Mouse (Mus musculus) kidney, embryonic 16.5 days (tissue): ENCODE results near the gene Gm20388. TPM values are rescaled to one million over a fixed set of nuclear protein-coding genes. Genes with fewer than 3 reads are reported as not detected.

Experiments
- ATAC-seq: fragments of 200-750 bp; cut with Nextera tagmentation; 2 replicates; pipeline ENCODE4 v1.8.0; 2017; ENCODE audit warnings: moderate TSS enrichment; ENCODE audit not compliant: low FRiP score, low TSS enrichment
- H3K27ac ChIP-seq: fragments of 300-500 bp; sonication (generic); 2 replicates; pipeline ENCODE4 v1.5.1; 2014; ENCODE audit warnings: low read length
- H3K27me3 ChIP-seq: fragments of 300-500 bp; sonication (generic); 2 replicates; pipeline ENCODE4 v1.6.1; 2014; ENCODE audit warnings: low read length, control low read depth, mixed read lengths; ENCODE audit not compliant: insufficient read depth
- H3K36me3 ChIP-seq: fragments of 300-500 bp; sonication (generic); 2 replicates; pipeline ENCODE4 v1.6.1; 2014; ENCODE audit warnings: low read length, control low read depth, mixed read lengths; ENCODE audit not compliant: insufficient read depth
- H3K4me1 ChIP-seq: fragments of 300-500 bp; sonication (generic); 2 replicates; pipeline ENCODE4 v1.6.1; 2014; ENCODE audit warnings: low read length, control low read depth, mixed read lengths; ENCODE audit not compliant: insufficient read depth
- H3K4me2 ChIP-seq: fragments of 300-500 bp; sonication (generic); replicated peaks from 2 replicates; pipeline ENCODE4 v1.6.1; 2014; ENCODE audit warnings: low read depth, low read length
- H3K4me3 ChIP-seq: fragments of 300-500 bp; sonication (generic); 2 replicates; pipeline ENCODE4 v1.5.1; 2014; ENCODE audit warnings: mild to moderate bottlenecking, low read length
- H3K9ac ChIP-seq: fragments of 300-500 bp; sonication (generic); replicated peaks from 2 replicates; pipeline ENCODE4 v1.6.1; 2014; ENCODE audit warnings: low read length
- H3K9me3 ChIP-seq: fragments of 300-500 bp; sonication (generic); 2 replicates; pipeline ENCODE4 v1.6.1; 2016; ENCODE audit warnings: low read length, control low read depth
- WGBS: fragments of 180-500 bp; shearing (Covaris S2); extraction: QIAGEN DNeasy Blood & Tissue Kit; methylation state at CpG from one replicate; pipeline ENCODE4 v1.1.7; 2014; 5-methylcytosine and 5-hydroxymethylcytosine counted together
- polyA plus RNA-seq: library from polyadenylated mRNA; unstranded; fragments of >200 nt; fragmentation: Nextera tagmentation; extraction: Ambion mirVana; gene quantifications from 2 replicates; pipeline ENCODE4 v1.2.1, GENCODE M21; 2015

The Gm20388 gene
- polyA plus RNA-seq, 1 experiment from 2014 or later, result 7.7 TPM

GRCm38 (mm10) chr8:123233760-123234159 lies 3323.1 kb downstream of the Gm20388 start:
- no peak overlapping the region for H3K9ac ChIP-seq
- no peak overlapping the region for H3K27ac ChIP-seq
- 74% methylated on average over 11 of the region's 11 CpGs for WGBS
- H3K36me3 ChIP-seq, result 0 out of 2 replicates have a peak, but pooled peaks cover 4% of the 10 kb centered on the region
- H3K27me3 ChIP-seq, result peaks cover 6% of the 10 kb centered on the region; the same call in 1 of the 2 replicates
- no peak overlapping the region for H3K4me3 ChIP-seq
- no peaks in the 10 kb centered on the region for H3K9me3 ChIP-seq
- H3K4me1 ChIP-seq, result peaks cover 13% of the 10 kb centered on the region
- no peak for ATAC-seq
- no peak overlapping the region for H3K4me2 ChIP-seq

DNA sequence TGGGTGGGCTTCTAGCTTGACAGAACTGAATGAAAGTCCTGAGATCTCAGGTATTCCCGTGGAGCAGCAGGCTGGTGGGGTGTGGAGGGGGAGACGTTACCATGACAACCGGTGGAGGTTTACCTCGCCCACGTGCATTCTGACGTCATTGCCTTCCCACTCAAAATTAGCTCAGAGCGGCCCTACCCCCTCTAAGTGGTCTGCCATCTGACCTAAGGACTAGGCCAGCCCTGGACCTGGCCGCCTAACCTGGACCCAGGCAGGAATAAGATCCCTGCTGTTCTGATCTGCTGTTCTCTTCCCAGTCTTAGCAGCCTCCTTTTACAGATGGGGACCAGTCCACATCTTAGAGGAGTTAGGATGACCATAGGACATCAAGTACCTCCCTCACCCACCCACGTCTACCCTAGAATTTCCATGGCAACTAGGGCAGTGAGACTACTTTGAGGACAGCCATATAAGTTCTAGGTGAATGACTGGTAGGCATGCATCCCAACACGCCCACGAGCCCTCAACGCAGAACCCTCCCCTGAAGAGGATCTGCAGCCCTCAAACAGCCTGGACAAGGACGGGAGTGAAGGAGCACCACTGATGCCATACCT lies 3324.4 kb downstream of the Gm20388 start:
- no peak overlapping the region for H3K27ac ChIP-seq
- H3K4me3 ChIP-seq, result peak overlapping the region; percentile 69
- peak overlapping the region; percentile 70 for H3K9ac ChIP-seq
- no peaks in the 10 kb centered on the region for H3K36me3 ChIP-seq
- H3K9me3 ChIP-seq, result no peaks in the 10 kb centered on the region
- H3K4me1 ChIP-seq, result peaks cover 13% of the 10 kb centered on the region
- ATAC-seq, result no peak
- H3K4me2 ChIP-seq, result peak overlapping the region; percentile 86
- peaks cover 6% of the 10 kb centered on the region; the same call in 1 of the 2 replicates for H3K27me3 ChIP-seq
- 22% methylated on average over 13 of the region's 13 CpGs for WGBS

DNA sequence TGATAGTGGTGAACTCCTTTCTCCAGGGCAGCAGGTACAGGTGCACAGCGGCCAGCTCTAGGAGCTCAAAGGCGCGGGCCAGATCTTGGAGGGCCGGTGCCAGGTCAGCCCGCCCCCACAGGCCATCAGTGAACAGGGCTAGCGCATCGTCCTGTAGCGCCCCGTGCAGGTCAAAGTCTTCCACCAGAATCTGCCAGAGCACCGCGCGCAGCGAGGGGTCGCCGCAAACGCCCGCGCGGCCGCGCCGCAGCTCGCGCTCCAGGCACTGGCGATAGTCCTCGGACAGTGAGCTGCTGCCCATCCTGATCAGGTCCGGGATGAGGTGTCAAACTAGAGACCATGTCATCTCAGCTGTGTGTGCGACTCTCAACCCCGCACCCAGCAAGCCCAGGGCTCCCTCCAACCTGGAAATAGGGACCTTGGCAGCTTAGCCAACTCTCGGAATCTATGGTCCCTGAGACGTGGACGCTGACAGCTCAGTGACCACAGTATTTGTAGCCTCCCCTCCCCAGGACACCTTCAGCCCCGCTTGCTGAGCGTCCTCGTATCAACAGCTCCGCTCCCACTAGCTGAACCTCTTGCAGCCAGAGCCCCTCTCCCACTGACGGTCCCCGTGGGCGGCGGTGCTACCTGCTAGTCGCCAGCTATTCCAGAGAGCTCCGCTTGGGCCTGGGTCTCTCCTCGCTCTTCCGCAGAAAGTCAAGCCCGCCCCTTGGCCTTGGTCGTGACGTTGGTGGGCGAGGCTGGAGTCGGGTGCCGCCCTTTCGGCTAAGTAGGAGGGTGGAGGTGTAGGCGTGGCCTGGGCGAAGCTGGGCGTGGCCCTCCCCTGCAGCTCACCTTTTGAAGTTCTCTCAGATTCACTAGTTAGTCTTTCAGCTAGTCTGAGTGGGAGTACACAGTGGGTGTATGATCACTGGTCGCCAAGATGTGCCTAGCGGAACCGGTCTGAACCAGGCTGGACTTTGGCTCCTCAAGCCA lies 3325.2 kb downstream of the Gm20388 start, which contains the start of gene Spata2l:
Gene Spata2l (minus strand): TSS at position 714 of the 978 bp plus-strand sequence.
- 1% methylated on average over 57 of the region's 57 CpGs for WGBS
- Histone ChIP-seq H3K4me1 (peaks cover 13% of the 10 kb centered on the region), H3K27ac (no peak within 1 kb of the TSS)

DNA sequence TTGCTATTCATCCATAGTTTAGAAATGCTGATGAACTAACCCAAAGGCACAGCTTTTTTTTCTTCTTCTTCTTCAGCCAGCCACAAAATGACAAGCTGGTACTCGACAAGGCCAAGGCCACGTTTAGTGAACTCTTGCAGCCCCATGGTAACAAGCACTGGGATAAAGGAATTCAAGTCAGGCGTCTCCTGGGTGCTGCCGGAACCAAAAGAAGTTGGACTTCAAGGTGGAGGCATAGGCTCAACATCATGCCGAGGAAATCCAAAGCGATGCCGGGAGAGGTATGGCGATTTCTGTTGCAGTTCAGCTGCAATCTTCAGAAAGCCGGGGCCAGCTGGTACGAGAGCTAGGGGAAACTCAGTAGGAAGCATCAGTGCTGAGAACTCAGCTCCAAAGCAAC lies 3328.8 kb downstream of the Gm20388 start:
- H3K4me1 ChIP-seq, result peaks cover 12% of the 10 kb centered on the region
- H3K4me2 ChIP-seq, result no peak overlapping the region
- no peak overlapping the region for H3K27ac ChIP-seq
- 90% methylated on average over 10 of the region's 10 CpGs for WGBS
- no peaks in the 10 kb centered on the region for H3K9me3 ChIP-seq
- H3K4me3 ChIP-seq, result no peak overlapping the region
- H3K9ac ChIP-seq, result no peak overlapping the region
- ATAC-seq, result no peak
- H3K36me3 ChIP-seq, result peaks cover 10% of the 10 kb centered on the region
- peaks cover 6% of the 10 kb centered on the region; the same call in 1 of the 2 replicates for H3K27me3 ChIP-seq

More for the DNA sequence above, 3325.2 kb downstream of the Gm20388 start, which contains the start of gene Spata2l:
- peak; percentile 90 for ATAC-seq
- Histone ChIP-seq H3K4me2 (peak within 1 kb of the TSS; percentile 86), H3K4me3 (peak within 1 kb of the TSS; percentile 69), H3K27me3 (peaks cover 6% of the 10 kb centered on the region; the same call in 1 of the 2 replicates), H3K9me3 (no peaks in the 10 kb centered on the region), H3K36me3 (no peaks in the 10 kb centered on the region), H3K9ac (peak within 1 kb of the TSS; percentile 70)

GRCm38 (mm10) chr8:123242107-123242923 lies 3331.7 kb downstream of the Gm20388 start:
- H3K27me3 ChIP-seq, result no peaks in the 10 kb centered on the region
- no peak overlapping the region for H3K27ac ChIP-seq
- H3K4me2 ChIP-seq, result no peak overlapping the region
- 83% methylated on average over 7 of the region's 7 CpGs for WGBS
- H3K36me3 ChIP-seq, result peaks cover 26% of the 10 kb centered on the region
- no peak overlapping the region for H3K9ac ChIP-seq
- no peak for ATAC-seq
- no peaks in the 10 kb centered on the region for H3K4me1 ChIP-seq
- no peaks in the 10 kb centered on the region for H3K9me3 ChIP-seq
- no peak overlapping the region for H3K4me3 ChIP-seq

DNA sequence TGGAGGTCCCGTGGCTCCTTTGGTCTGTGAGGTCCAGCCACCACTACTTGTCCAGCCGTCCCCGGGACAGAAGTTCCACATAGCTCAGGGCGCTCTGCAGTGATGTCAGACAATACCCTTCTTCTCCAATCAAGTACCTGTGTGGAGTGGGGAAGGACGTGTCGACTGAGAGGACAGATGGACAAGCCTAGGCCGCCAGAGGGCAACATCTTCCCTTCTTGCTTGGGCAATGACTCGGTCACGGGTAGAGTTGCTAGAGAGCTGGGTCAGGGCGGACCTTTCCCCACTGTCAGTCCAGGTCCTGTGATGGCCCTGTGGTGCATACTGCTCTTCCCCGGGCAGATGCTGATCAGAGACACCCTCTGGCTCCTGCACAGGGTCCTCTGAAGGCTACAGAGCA lies 3332.4 kb downstream of the Gm20388 start:
- WGBS, result 72% methylated on average over 11 of the region's 11 CpGs
- Histone ChIP-seq H3K9me3 (no peaks in the 10 kb centered on the region), H3K4me3 (no peak overlapping the region), H3K4me1 (no peaks in the 10 kb centered on the region), H3K36me3 (peaks cover 33% of the 10 kb centered on the region), H3K27me3 (no peaks in the 10 kb centered on the region), H3K27ac (no peak overlapping the region), H3K4me2 (no peak overlapping the region), H3K9ac (no peak overlapping the region)
- ATAC-seq, result 0 out of 2 replicates have a peak, but pooled peaks have one; percentile 24

DNA sequence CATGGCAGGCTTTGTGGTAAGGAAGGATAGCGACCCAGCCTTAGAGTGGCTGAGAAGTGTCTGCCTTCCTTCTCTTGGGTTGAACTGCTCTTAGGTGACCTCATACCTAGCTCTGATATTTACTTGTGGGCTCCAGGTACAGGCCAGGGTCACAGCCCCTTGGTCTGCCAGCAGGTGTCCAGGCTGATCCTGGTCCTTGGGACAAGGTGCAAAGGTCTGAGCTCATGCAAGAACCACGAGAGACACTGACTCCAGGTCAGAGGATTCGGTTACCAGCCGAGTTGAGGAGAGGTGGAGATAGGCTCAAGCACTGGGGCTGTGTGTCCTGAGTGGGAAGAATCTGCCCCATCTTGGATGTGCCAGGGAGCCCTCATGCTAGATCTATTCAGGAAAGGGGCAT lies 3333.7 kb downstream of the Gm20388 start:
- H3K27me3 ChIP-seq, result no peaks in the 10 kb centered on the region
- ATAC-seq, result no peak
- no peaks in the 10 kb centered on the region for H3K9me3 ChIP-seq
- no peak overlapping the region for H3K4me2 ChIP-seq
- no peak overlapping the region for H3K9ac ChIP-seq
- WGBS, result 87% methylated on average over 4 of the region's 4 CpGs
- H3K27ac ChIP-seq, result no peak overlapping the region
- no peak overlapping the region for H3K4me3 ChIP-seq
- peaks cover 46% of the 10 kb centered on the region for H3K36me3 ChIP-seq
- H3K4me1 ChIP-seq, result no peaks in the 10 kb centered on the region

DNA sequence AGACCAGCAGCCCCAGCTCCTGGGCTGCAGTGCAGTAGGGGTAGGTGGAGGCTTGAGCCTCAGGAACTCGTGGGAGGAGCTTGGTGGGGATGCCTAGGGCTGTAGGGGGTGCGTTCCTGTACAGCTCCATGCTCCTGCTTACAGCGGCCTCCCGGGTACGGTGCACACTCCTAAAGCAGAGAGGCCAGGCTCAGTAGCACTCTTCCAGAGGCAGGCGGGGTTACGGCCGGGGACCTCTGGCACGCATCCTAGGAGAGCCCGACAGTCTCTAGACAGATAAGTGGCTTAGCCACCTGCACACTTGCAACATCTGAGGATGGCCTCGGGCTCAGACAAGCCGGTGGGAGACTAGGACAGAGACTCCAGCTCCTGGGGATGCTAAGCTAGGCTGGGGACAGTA lies 3334.9 kb downstream of the Gm20388 start:
- H3K4me3 ChIP-seq, result no peak overlapping the region
- H3K27me3 ChIP-seq, result no peaks in the 10 kb centered on the region
- ATAC-seq, result no peak
- no peaks in the 10 kb centered on the region for H3K4me1 ChIP-seq
- peaks cover 48% of the 10 kb centered on the region for H3K36me3 ChIP-seq
- WGBS, result 90% methylated on average over 12 of the region's 12 CpGs
- H3K9ac ChIP-seq, result no peak overlapping the region
- H3K9me3 ChIP-seq, result no peaks in the 10 kb centered on the region
- no peak overlapping the region for H3K27ac ChIP-seq
- no peak overlapping the region for H3K4me2 ChIP-seq

GRCm38 (mm10) chr8:123247748-123248147 lies 3337.1 kb downstream of the Gm20388 start:
- ATAC-seq, result no peak
- Histone ChIP-seq H3K9me3 (no peaks in the 10 kb centered on the region), H3K36me3 (peaks cover 49% of the 10 kb centered on the region), H3K27me3 (no peaks in the 10 kb centered on the region), H3K27ac (no peak overlapping the region), H3K4me3 (no peak overlapping the region), H3K4me1 (peaks cover 3% of the 10 kb centered on the region), H3K9ac (no peak overlapping the region), H3K4me2 (no peak overlapping the region)
- 93% methylated on average over 6 of the region's 6 CpGs for WGBS
